Mouse (Mus musculus) intestine, embryonic 15.5 days (tissue): ENCODE data around the gene Camk2n2. TPM values are rescaled to one million over a fixed set of nuclear protein-coding genes. Genes with fewer than 3 reads are reported as not detected.
"Not testable (repeated sequence)": the region's sequence is repeated elsewhere in the genome, so short reads cannot be mapped to it uniquely, and the experiment has no call there.

Experiments used
- ATAC-seq: fragments of 200-750 bp; cut with Nextera tagmentation; 2 replicates; pipeline ENCODE4 v1.8.0; 2017; ENCODE audit warnings: moderate TSS enrichment, moderate library complexity
- H3K27ac ChIP-seq: fragments of 300-500 bp; sonication (generic); 2 replicates; pipeline ENCODE4 v1.5.1; 2015; ENCODE audit warnings: mild to moderate bottlenecking, inconsistent platforms
- H3K27me3 ChIP-seq: fragments of 300-500 bp; sonication (generic); replicated peaks from 2 replicates; pipeline ENCODE4 v1.6.1; 2015; ENCODE audit warnings: inconsistent platforms
- H3K36me3 ChIP-seq: fragments of 300-500 bp; sonication (generic); 2 replicates; pipeline ENCODE4 v1.6.1; 2015; ENCODE audit warnings: inconsistent platforms
- H3K4me1 ChIP-seq: fragments of 300-500 bp; sonication (generic); replicated peaks from 2 replicates; pipeline ENCODE4 v1.6.1; 2015; ENCODE audit warnings: inconsistent platforms
- H3K4me2 ChIP-seq: fragments of 300-500 bp; sonication (generic); replicated peaks from 2 replicates; pipeline ENCODE4 v1.6.1; 2015; ENCODE audit warnings: mild to moderate bottlenecking, inconsistent platforms
- H3K4me3 ChIP-seq: fragments of 300-500 bp; sonication (generic); replicated peaks from 2 replicates; pipeline ENCODE4 v1.5.1; 2015; ENCODE audit warnings: inconsistent platforms
- H3K9ac ChIP-seq: fragments of 300-500 bp; sonication (generic); 2 replicates; pipeline ENCODE4 v1.6.1; 2015; ENCODE audit warnings: inconsistent platforms
- H3K9me3 ChIP-seq: fragments of 300-500 bp; sonication (generic); 2 replicates; pipeline ENCODE4 v1.6.1; 2016; ENCODE audit warnings: inconsistent platforms
- WGBS: fragments of 180-500 bp; shearing (Covaris S2); methylation state at CpG from one replicate; pipeline ENCODE4 v1.1.7; 2015; 5-methylcytosine and 5-hydroxymethylcytosine counted together
- polyA plus RNA-seq: library from polyadenylated mRNA; unstranded; fragments of >200 nt; fragmentation: Nextera tagmentation; extraction: Ambion mirVana; gene quantifications from 2 replicates; pipeline ENCODE4 v1.2.1, GENCODE M21; 2015

Gene Camk2n2
- 0.83 and 0.97 TPM in 2 replicates for polyA plus RNA-seq

DNA sequence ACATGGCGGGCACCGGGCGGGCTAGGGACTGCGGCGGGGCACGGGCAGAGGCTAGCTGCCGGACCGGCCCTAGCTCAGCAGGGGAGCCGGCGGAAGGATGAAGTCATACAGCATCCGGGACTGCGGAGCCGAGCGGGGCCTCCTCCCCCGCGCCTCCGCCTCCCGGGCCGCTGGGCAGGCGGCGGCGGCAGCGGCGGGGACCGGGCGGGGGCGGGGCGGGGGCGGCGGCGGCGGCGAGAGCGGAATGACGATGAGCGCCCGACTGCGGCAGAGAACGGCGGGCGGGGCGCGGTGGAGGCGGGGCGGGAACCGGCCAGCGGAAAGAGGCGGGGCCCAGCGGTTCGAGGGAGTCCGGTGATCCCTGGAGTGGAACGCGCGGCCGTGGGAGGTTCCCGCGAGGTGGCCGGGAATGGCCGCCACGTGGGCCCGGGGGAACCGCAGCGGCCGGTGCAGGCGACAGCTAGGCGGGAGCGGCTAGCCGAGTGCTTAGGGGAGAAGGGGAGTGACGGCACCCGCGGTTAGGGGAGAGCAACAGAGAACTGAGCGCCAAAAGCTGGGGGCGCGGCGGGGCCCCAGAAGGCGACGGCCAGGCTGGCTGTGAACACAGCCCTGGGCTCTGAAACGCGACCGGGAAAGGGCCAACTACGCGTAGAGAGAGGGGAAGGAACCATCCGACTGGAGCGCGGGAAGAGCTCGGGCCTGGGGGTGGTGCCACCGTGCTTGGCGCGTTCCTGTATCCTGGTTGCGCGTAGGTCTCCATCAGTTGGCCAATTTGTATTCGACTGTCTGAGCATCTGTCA lies at the start of gene Camk2n2:
Gene Camk2n2 (minus strand): TSS at position 97 of the 800 bp plus-strand sequence.
- ATAC-seq, result peak; percentile 75
- Histone ChIP-seq H3K4me1 (peaks cover 24% of the 10 kb centered on the region), H3K36me3 (no peaks in the 10 kb centered on the region), H3K9me3 (no peaks in the 10 kb centered on the region), H3K9ac (peak within 1 kb of the TSS; percentile 61), H3K27ac (peak within 1 kb of the TSS; percentile 27; the same call in 1 of the 2 replicates), H3K4me2 (peak within 1 kb of the TSS; percentile 97), H3K4me3 (peak within 1 kb of the TSS; percentile 61), H3K27me3 (peaks cover 24% of the 10 kb centered on the region)
- 1% methylated on average over 56 of the region's 92 CpGs for WGBS

DNA sequence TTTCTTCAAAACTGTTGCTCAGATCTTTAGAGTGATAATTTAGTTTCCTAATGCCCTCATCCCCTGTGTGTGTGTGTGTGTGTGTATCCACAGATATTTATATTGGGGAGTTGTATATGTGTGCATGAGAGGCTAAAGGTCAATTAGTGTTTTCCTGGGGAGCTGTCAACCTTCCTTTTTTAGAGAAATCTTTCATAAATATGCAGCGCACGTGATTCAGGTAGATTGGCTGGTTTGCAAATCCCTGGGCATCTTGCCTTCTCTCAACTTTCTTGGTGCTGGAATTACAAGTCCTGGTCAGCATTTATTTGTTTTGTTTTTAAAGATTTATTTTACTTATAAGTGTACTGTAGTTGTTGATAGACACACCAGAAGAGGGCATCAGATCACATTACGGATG lies 49.2 kb upstream of the Camk2n2 start:
- no peaks in the 10 kb centered on the region for H3K27me3 ChIP-seq
- no peaks in the 10 kb centered on the region for H3K9me3 ChIP-seq
- H3K4me1 ChIP-seq, result peaks cover 22% of the 10 kb centered on the region
- ATAC-seq, result no peak
- H3K36me3 ChIP-seq, result peaks cover 4% of the 10 kb centered on the region; the same call in 1 of the 2 replicates
- H3K27ac ChIP-seq, result no peak overlapping the region
- 82% methylated on average over 3 of the region's 3 CpGs for WGBS
- no peak overlapping the region for H3K9ac ChIP-seq
- no peak overlapping the region for H3K4me2 ChIP-seq
- H3K4me3 ChIP-seq, result no peak overlapping the region

DNA sequence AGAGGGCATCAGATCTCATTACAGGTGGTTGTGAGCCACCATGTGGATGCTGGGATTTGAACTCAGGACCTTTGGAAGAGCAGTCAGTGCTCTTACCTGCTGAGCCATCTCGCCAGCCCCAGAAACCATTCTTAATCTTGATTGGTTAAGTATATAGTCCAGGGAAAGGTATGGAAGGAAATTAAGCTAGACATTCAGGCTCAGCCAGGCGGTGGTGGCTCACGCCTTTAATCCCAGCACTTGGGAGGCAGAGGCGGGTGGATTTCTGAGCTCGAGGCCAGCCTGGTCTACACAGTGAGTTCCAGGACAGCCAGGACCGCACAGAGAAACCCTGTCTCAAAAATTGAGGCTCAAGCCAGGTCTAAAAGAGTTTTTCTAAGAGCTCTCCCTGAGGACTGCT lies 46.9 kb upstream of the Camk2n2 start, which contains the start of gene Eif4g1:
Gene Eif4g1 (plus strand): TSS at position 301 of the 400 bp plus-strand sequence.
- not testable (repeated sequence) for H3K9ac ChIP-seq, ATAC-seq, H3K36me3 ChIP-seq, H3K4me1 ChIP-seq, H3K4me2 ChIP-seq, H3K9me3 ChIP-seq, H3K27me3 ChIP-seq, H3K4me3 ChIP-seq, H3K27ac ChIP-seq
- 97% methylated on average over 5 of the region's 6 CpGs for WGBS

DNA sequence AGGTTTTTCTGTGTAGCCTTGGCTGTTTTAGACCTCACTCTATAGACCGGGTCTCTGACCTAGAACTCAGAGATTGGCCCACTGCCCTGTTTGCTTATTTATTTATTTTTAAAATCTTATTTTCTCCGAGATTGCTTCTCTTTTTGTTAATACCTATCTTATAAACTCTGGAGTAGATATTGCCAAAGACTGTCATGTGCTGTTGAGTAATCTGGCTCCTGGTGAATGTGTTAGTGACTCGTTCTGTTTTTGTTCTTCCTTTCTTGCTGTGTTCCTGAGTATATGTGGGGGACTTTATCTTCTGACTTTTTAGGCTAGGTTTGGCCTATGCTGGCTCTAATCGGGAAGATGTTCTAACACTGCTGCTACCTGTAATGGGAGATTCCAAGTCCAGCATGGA lies 36.6 kb upstream of the Camk2n2 start:
- Histone ChIP-seq H3K27me3 (no peaks in the 10 kb centered on the region), H3K4me2 (no peak overlapping the region), H3K36me3 (peaks cover 71% of the 10 kb centered on the region), H3K9ac (no peak overlapping the region), H3K27ac (no peak overlapping the region), H3K4me3 (no peak overlapping the region), H3K4me1 (peaks cover 2% of the 10 kb centered on the region; the same call in 1 of the 2 replicates), H3K9me3 (no peaks in the 10 kb centered on the region)
- 89% methylated on average over 4 of the region's 4 CpGs for WGBS
- no peak for ATAC-seq

DNA sequence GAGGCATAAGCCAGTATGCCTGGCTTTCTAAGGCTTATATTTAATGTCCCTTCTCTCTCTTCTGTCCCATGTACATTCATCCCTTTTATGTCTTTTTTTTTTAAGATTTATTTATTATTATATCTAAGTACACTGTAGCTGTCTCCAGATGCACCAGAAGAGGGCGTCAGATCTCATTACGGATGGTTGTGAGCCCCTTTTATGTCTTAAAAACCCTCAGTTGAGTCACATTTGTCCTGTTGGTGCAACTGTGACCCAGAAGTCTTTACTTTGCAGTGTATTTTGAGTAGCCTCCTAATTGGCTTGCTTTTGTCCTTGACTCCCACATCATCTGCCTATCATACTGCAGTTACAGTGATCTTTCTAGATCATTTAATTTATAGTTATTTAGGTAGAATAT lies 32.2 kb upstream of the Camk2n2 start:
- no peak overlapping the region for H3K9ac ChIP-seq
- H3K4me2 ChIP-seq, result no peak overlapping the region
- H3K27ac ChIP-seq, result no peak overlapping the region
- 65% methylated on average over 2 of the region's 2 CpGs for WGBS
- no peaks in the 10 kb centered on the region for H3K9me3 ChIP-seq
- no peaks in the 10 kb centered on the region for H3K27me3 ChIP-seq
- no peak overlapping the region for H3K4me3 ChIP-seq
- no peak for ATAC-seq
- peaks cover 34% of the 10 kb centered on the region for H3K36me3 ChIP-seq
- H3K4me1 ChIP-seq, result peaks cover 6% of the 10 kb centered on the region; the same call in 1 of the 2 replicates

DNA sequence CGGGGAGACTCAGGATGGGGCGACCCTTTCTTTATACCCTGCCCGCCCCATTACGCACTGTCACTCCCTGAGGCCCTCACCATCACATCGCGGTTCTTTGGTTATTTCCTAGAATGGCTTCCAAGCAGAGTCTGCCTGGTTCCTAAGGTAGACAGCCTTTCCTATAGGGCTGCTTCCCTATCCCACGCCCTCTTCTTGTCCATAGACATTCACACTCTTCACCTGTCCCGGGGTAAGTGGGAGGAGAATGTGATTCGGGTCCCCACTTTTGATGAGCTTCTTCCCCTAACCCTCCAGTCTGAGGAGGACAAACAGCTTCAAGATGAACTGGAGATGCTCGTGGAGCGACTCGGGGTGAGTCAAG lies 30.8 kb upstream of the Camk2n2 start:
- peaks cover 21% of the 10 kb centered on the region for H3K36me3 ChIP-seq
- ATAC-seq, result 0 out of 2 replicates have a peak, but pooled peaks have one; percentile 1
- WGBS, result 8% methylated on average over 12 of the region's 12 CpGs
- peak overlapping the region; percentile 87 for H3K9ac ChIP-seq
- no peaks in the 10 kb centered on the region for H3K9me3 ChIP-seq
- H3K4me1 ChIP-seq, result peaks cover 6% of the 10 kb centered on the region; the same call in 1 of the 2 replicates
- H3K4me3 ChIP-seq, result peak overlapping the region; percentile 70
- H3K27me3 ChIP-seq, result no peaks in the 10 kb centered on the region
- H3K27ac ChIP-seq, result no peak overlapping the region
- peak overlapping the region; percentile 78 for H3K4me2 ChIP-seq

DNA sequence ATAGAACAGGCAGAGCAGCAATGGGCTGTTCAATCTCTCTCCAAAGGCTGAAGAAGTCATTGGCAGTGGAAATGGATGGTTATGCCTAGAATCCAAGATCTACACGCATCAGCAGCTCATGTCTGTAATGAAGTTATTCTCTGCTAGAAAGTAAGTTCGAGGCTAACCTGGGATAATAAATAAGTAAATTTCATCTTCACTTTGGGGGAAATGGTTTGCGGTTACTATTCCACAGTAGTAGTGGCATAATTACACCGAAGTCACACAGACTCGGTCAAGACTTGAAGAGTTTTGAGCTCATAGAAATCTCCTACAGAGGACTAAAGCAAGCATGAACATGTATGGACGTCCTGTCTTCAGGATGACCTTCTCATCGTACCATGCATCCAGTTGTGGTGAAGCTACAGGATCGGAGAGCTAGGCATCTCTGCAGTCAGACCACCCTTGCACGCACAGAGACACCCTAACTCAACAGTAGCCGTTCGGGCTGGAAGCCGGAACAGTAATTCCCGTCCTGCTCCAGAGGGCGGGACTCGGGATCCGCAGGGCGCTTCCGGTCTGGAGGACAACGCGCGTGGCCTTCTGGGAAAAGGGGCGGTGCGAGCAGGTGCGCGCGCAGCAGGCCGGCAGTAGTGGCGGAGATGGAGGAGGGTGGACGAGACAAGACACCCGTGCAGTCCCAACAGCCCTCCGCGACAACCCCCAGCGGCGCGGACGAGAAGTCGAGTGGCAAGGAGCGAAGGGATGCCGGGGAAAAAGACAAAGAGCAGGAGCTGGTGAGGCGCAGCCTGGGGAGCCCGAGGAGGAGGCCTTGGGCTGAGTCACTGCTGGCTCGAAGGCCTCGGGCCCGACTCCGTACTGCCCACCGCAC lies 30.2 kb upstream of the Camk2n2 start, which contains the start of gene Psmd2:
Gene Psmd2 (plus strand): TSS at position 577 of the 871 bp plus-strand sequence.
- peak within 1 kb of the TSS; percentile 70 for H3K4me3 ChIP-seq
- H3K36me3 ChIP-seq, result peaks cover 15% of the 10 kb centered on the region
- H3K4me2 ChIP-seq, result peak within 1 kb of the TSS; percentile 78
- WGBS, result 2% methylated on average over 46 of the region's 46 CpGs
- peak within 1 kb of the TSS; percentile 87 for H3K9ac ChIP-seq
- peak within 1 kb of the TSS; percentile 72 for H3K27ac ChIP-seq
- ATAC-seq, result peak; percentile 98
- H3K9me3 ChIP-seq, result no peaks in the 10 kb centered on the region
- H3K27me3 ChIP-seq, result no peaks in the 10 kb centered on the region
- peaks cover 6% of the 10 kb centered on the region; the same call in 1 of the 2 replicates for H3K4me1 ChIP-seq

DNA sequence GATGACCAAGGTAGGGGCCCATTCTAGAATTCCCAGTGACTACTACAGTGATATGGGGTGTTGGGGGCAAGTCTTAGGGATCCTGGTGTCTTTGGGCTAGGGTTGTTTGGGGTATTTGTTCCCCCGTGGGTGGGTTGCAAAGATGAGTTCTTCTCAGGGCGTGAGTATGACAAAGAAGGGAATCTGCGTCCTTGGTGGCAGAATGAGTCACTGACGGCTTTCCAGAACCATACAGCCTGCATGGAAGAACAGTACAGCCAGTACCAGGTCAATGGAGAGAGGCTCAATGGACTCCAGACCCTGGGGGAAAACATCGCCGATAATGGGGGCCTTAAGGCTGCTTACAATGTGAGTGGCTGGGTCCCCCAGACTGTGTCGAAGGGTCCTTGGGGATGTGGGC lies 22.8 kb upstream of the Camk2n2 start:
- Histone ChIP-seq H3K4me1 (no peaks in the 10 kb centered on the region), H3K36me3 (no peaks in the 10 kb centered on the region), H3K9ac (no peak overlapping the region), H3K27ac (no peak overlapping the region), H3K4me2 (no peak overlapping the region), H3K9me3 (no peaks in the 10 kb centered on the region), H3K27me3 (no peaks in the 10 kb centered on the region), H3K4me3 (no peak overlapping the region)
- no peak for ATAC-seq
- 85% methylated on average over 7 of the region's 7 CpGs for WGBS

DNA sequence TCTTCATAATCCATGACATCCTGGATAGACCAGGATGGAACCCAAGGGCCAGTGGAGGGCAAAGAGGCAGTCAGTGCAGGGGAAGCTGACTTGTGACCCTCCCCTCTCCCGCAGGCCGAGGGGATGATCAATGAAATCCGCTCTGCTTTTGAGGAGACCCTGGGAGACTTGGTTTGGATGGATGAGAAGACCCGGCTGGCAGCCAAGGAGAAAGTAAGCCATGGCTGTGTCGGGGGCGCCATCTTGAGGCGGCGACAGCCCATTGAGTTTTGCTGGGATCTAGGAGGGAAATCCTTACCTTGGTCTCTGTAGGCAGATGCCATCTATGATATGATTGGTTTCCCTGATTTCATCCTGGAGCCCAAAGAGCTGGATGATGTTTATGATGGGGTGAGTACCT lies 21.1 kb upstream of the Camk2n2 start:
- Histone ChIP-seq H3K36me3 (no peaks in the 10 kb centered on the region), H3K9ac (no peak overlapping the region), H3K27me3 (no peaks in the 10 kb centered on the region), H3K4me2 (no peak overlapping the region), H3K9me3 (no peaks in the 10 kb centered on the region), H3K4me3 (no peak overlapping the region), H3K27ac (no peak overlapping the region), H3K4me1 (no peaks in the 10 kb centered on the region)
- peak; percentile 63 for ATAC-seq
- WGBS, result 0% methylated on average over 8 of the region's 8 CpGs

DNA sequence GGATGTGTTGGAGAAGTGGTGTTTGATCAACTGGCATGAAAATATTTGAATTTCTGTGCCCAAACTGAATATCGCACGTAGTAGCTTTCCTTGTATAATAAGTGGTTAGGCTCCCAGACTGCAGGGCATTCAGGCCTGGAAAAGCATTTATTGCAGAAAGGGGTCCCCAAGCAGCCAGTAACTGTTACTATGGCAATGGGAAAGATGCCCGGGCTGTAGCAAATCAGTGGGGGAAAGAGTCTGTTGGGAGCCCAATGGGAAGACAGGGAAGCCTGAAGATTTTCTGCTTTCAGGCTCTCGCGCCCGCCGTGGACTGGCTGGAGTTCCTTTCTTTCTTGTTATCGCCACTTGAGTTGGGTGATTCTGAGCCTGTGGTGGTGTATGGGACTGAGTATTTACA lies 17.3 kb upstream of the Camk2n2 start:
- Histone ChIP-seq H3K36me3 (no peaks in the 10 kb centered on the region), H3K4me2 (no peak overlapping the region), H3K27ac (no peak overlapping the region), H3K4me3 (no peak overlapping the region), H3K9me3 (no peaks in the 10 kb centered on the region), H3K27me3 (no peaks in the 10 kb centered on the region), H3K4me1 (no peaks in the 10 kb centered on the region), H3K9ac (no peak overlapping the region)
- no peak for ATAC-seq
- WGBS, result 80% methylated on average over 8 of the region's 8 CpGs

DNA sequence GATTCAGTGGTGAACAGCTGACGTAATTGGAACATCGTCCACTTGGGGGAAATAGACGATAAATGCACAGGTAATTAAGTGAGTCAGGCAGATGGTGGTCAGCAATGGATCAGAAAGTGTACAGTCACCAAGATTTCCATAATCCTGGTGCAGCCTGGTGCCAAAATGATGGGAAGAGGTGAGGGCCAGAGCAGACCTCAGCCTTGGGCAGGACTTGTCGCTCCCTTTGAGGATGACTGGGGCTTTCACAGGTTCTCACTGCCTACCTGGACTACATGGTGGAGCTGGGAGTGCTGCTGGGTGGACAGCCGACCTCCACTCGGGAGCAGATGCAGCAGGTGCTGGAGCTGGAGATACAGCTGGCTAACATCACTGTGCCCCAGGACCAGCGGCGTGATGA lies 16.3 kb upstream of the Camk2n2 start:
- H3K36me3 ChIP-seq, result no peaks in the 10 kb centered on the region
- H3K4me3 ChIP-seq, result no peak overlapping the region
- 71% methylated on average over 8 of the region's 8 CpGs for WGBS
- no peak overlapping the region for H3K27ac ChIP-seq
- no peaks in the 10 kb centered on the region for H3K4me1 ChIP-seq
- H3K27me3 ChIP-seq, result no peaks in the 10 kb centered on the region
- ATAC-seq, result no peak
- H3K9ac ChIP-seq, result no peak overlapping the region
- no peak overlapping the region for H3K4me2 ChIP-seq
- H3K9me3 ChIP-seq, result no peaks in the 10 kb centered on the region
